Mouse (Mus musculus) adrenal gland, adult 2 months (tissue): ENCODE results near the gene Chmp2a. TPM values are rescaled to one million over a fixed set of nuclear protein-coding genes. Genes with fewer than 3 reads are reported as not detected.

Source experiments
- DNase-seq: peaks from one replicate; pipeline ENCODE4 v3.0.0; 2021
- polyA plus RNA-seq: library from polyadenylated mRNA; depleted of rRNA; stranded (reverse); fragments of >200 nt; gene quantifications from 2 replicates; pipeline ENCODE4 v1.2.3, GENCODE M21; 2012; rRNA removed
- total RNA-seq, 2 experiments: library from RNA; stranded (reverse); gene quantifications; 2 replicates each; pipeline ENCODE4 v1.2.3; 2021

The Chmp2a gene
- total and polyA plus RNA-seq, 3 experiments: 41.9 to 215 (median 212) TPM

DNA sequence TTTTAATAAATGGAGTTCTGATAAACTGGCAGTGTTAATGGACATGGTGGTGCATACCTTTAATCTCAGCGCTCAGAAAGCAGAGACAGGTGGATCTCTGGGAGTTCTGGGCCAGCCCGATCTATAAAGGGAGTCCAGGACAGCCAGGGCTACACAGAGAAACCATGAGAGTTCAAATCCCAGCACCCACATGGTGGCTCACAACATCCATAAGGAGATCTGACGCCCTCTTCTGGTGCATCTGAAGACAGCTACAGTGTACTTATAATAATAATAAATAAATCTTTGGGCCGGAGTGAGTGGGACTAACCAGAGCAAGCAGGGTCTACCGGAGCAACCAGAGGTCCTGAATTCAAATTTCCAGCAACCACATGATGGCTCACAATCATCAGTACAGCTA lies 31.2 kb downstream of the Chmp2a start:
- no peak for DNase-seq

GRCm38 (mm10) chr7:13001584-13001983 lies 33.0 kb downstream of the Chmp2a start:
- no peak for DNase-seq

GRCm38 (mm10) chr7:12998851-12999250 lies 35.8 kb downstream of the Chmp2a start, which contains the start of gene Trim28:
TSS of gene Trim28 (plus strand) at chr7:12999114.
- DNase-seq: no peak

GRCm38 (mm10) chr7:12998053-12998452 lies 36.6 kb downstream of the Chmp2a start, which contains the start of gene Slc27a5:
TSS of gene Slc27a5 (minus strand) at chr7:12998192.
- no peak for DNase-seq

DNA sequence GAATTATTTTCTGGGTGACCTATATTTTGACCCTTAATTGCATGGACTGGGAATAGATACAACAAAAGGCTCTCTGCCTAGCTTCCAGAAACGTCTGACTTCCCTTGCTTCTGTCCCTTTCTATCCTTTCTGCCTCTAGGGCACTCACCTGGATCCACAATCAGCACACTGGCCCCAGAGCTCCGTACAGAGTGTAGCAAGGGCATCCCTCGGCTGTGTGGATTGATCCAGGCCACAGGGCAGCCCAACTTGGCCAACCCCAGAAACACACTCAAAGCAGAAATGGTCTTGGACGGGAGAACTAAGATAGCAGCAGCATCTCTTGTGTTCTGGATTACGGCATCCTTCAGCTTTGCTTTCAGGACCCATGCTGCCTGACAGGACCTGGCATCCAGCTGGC lies 37.4 kb downstream of the Chmp2a start:
- DNase-seq: no peak

DNA sequence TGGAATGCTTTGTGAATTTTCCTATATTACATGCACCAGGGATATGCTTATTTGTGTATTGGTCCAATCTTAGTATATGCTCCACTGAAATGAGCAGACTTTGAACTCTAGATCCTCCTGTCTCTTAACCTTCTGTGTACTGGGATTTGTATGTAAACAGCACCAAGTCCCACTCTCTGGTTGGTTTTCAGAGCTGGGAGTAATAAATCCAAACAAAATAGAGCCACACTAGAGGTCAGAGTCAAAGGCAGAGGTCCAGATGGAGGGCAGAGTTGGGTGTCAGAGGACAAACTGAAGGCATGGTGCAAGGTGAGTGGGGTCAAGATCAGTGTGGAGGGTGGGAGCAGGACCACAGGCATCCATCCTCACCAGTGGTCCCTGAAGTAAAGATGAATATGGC lies 38.7 kb downstream of the Chmp2a start:
- DNase-seq: no peak

DNA sequence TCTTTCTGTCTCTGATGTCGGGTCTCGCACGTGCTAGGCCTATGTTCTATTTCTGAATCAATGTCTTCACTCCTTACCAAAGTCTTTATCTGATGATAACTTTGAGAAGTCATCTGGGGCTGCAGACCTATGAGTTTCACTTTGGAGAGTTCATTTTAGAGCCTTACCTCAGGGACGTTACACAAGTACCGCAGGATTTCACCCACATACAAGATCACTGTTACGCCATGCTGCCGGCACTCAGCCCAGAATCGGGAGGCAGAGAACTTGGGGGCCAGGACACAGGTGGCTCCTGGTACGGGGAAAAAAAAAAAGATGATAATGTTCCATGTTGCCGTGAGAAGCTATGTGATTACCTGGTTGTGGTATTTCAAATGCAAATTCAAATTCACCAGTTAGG lies 41.5 kb downstream of the Chmp2a start:
- DNase-seq: no peak

DNA sequence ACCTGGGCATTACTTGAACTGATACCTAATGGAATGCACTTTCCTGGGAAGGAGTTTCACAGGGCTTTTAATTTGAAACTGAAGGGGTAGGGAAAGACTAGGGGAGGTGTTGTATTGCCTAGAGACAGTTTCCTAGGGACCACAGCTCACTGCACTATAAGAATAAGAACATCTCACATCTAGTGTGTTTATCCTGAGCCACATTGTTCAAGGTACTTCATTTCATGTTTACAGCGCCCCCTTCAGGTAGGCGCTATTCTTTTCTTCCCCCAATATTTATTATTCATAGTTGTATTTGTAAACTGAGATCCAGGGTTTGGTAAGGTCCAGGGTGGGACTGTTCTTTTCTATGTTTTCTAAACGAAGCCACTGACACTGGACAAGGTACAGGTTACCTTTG lies 42.4 kb downstream of the Chmp2a start:
- no peak for DNase-seq

DNA sequence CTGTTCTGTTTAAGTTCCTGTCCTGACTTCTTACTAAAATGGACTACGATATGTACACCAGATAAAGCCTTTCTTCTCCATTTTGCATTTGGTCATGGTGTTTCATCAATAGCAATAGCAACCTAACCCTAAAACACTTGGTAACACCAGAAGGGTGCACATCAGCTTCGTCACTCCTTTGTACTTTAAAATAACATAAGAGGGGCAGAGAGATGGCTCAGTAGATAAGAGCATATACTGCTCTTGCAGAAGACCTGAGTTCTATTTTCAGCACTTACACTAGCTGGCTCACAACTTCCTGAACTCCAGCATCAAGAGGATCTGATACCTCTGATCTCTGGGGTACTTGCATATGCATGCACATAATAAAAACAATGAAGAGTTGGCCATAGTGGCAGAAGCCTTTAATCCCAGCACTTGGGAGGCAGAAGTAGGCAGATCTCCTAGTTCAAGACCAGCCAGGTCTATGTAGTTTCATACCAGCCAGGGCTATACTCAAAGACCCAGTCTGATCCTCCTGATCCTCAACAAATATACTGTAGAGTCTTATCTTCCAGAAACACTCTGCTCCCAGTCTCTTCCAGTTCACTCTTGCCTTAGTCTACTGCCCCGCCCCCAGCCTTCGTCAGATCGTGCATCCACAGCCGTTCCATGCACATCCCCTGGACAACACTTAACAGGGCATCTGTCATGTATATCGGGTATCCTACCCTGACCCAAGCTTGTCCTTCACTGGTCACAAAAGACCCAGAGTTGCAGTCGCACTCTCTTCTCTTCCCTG lies 47.0 kb downstream of the Chmp2a start:
- no peak for DNase-seq

DNA sequence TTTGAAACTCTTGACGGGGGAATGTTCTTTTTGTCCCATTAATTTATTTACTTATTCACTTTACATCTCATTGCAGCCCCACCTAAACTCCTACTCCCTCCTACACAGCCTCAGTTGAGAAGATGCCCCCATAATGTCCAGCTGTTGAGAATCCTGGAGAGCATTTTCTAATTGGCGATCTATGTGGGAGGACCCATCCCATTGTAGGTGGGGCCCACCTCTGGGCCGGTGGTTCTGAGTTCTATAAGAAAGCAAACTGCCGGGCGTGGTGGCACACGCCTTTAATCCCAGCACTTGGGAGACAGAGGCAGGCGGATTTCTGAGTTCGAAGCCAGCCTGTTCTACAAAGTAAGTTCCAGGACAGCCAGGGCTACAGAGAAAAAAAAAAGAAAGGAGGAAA lies 47.7 kb downstream of the Chmp2a start:
- DNase-seq: no peak

DNA sequence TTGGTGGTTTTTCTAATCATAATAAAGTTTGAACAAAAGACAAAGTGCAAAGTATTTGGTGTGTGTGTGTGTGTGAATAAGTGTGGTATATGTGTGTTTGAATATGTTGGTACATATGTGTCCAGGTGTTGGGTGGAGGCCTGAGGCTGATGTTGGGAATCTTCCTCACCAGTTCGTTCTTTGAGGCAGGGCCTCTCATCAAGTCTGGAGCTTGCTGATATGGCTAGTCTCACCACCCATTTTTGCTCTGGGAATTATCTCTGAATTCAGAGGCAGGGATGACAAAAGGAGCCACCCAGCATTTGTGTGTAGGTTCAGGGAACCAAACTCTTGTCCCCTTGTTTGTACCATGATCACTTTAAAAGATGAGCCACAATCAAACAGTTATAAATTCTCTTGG lies 48.9 kb downstream of the Chmp2a start:
- DNase-seq: no peak

Other genes starting within 250 kb of the Chmp2a start
- 1 to 10 TPM; 3.8 TPM for gene Zscan18, start 231.2 kb downstream of the Chmp2a start, total RNA-seq
- gene Zscan18, start 231.2 kb downstream of the Chmp2a start, polyA plus RNA-seq: 1.4 and 2.3 TPM in 2 replicates
- 1 to 10 TPM; 9.6 to 9.9 TPM for gene Zfp329, start 215.9 kb downstream of the Chmp2a start, total RNA-seq
- gene Zfp329, start 215.9 kb downstream of the Chmp2a start, polyA plus RNA-seq: 0.28 TPM in 2 replicates
- 10 to 100 TPM; 19.6 to 24.4 TPM for gene Zfp110, start 200.0 kb downstream of the Chmp2a start, total RNA-seq
- gene Zfp110, start 200.0 kb downstream of the Chmp2a start, polyA plus RNA-seq: 5.6 and 7.1 TPM in 2 replicates
- 1 to 10 TPM; 2.9 to 3.7 TPM for gene Zfp128, start 153.6 kb downstream of the Chmp2a start, total RNA-seq
- gene Zfp128, start 153.6 kb downstream of the Chmp2a start, polyA plus RNA-seq: 0.28 and 0.43 TPM in 2 replicates
- 10 to 100 TPM; 12.9 to 13.3 TPM for gene Zscan22, start 137.0 kb downstream of the Chmp2a start, total RNA-seq
- 7.5 and 7.7 TPM in 2 replicates for gene Zscan22, start 137.0 kb downstream of the Chmp2a start, polyA plus RNA-seq
- gene Rps5, start 112.5 kb downstream of the Chmp2a start, total RNA-seq: 100 to 1,000 TPM; 950 to 963 TPM
- 882 and 918 TPM in 2 replicates for gene Rps5, start 112.5 kb downstream of the Chmp2a start, polyA plus RNA-seq
- gene Rnf225, start 107.4 kb downstream of the Chmp2a start, total RNA-seq: under 1 TPM; 0.12 to 0.28 TPM
- 0.27 and 0.39 TPM in 2 replicates for gene Rnf225, start 107.4 kb downstream of the Chmp2a start, polyA plus RNA-seq
- 10 to 100 TPM; 10.0 to 11.1 TPM for gene Zfp324, start 69.0 kb downstream of the Chmp2a start, total RNA-seq
- 9.4 and 9.7 TPM in 2 replicates for gene Zfp324, start 69.0 kb downstream of the Chmp2a start, polyA plus RNA-seq
- gene Zfp446, start 57.0 kb downstream of the Chmp2a start, total RNA-seq: 1 to 10 TPM; 5.2 to 7.0 TPM
- 6.8 and 8.1 TPM in 2 replicates for gene Zfp446, start 57.0 kb downstream of the Chmp2a start, polyA plus RNA-seq
- gene Slc27a5, start 36.6 kb downstream of the Chmp2a start, total RNA-seq: 1 to 10 TPM in 1 of 2 experiments, not detected in 1; 1.5 TPM
- 0.38 TPM in 1 of 2 replicates, not detected in the other for gene Slc27a5, start 36.6 kb downstream of the Chmp2a start, polyA plus RNA-seq
- 100 to 1,000 TPM; 212 to 228 TPM for gene Trim28, start 35.7 kb downstream of the Chmp2a start, total RNA-seq
- 173 and 261 TPM in 2 replicates for gene Trim28, start 35.7 kb downstream of the Chmp2a start, polyA plus RNA-seq
- 10 to 100 TPM; 10.7 to 15.5 TPM for gene Zbtb45, start 24.8 kb downstream of the Chmp2a start, total RNA-seq
- 53.7 and 59.9 TPM in 2 replicates for gene Zbtb45, start 24.8 kb downstream of the Chmp2a start, polyA plus RNA-seq
- 100 to 1,000 TPM; 196 to 219 TPM for gene Ube2m, start 3.5 kb upstream of the Chmp2a start, total RNA-seq
- gene Ube2m, start 3.5 kb upstream of the Chmp2a start, polyA plus RNA-seq: 98.5 and 122 TPM in 2 replicates
- 1 to 10 TPM; 1.7 to 2.3 TPM for gene Mzf1, start 20.0 kb upstream of the Chmp2a start, total RNA-seq
- 8.0 and 9.6 TPM in 2 replicates for gene Mzf1, start 20.0 kb upstream of the Chmp2a start, polyA plus RNA-seq
- gene Vmn1r85, start 60.4 kb upstream of the Chmp2a start, total RNA-seq: not detected
- not detected in 2 replicates for gene Vmn1r85, start 60.4 kb upstream of the Chmp2a start, polyA plus RNA-seq
- not detected for gene Vmn1r86, start 85.1 kb upstream of the Chmp2a start, total RNA-seq
- not detected in 2 replicates for gene Vmn1r86, start 85.1 kb upstream of the Chmp2a start, polyA plus RNA-seq
- not detected for gene Vmn1r87, start 105.3 kb upstream of the Chmp2a start, total RNA-seq
- gene Vmn1r87, start 105.3 kb upstream of the Chmp2a start, polyA plus RNA-seq: not detected in 2 replicates
- under 1 TPM; 0.14 to 0.17 TPM for gene Vmn1r88, start 124.8 kb upstream of the Chmp2a start, total RNA-seq
- not detected in 2 replicates for gene Vmn1r88, start 124.8 kb upstream of the Chmp2a start, polyA plus RNA-seq
- gene Vmn1r89, start 178.2 kb upstream of the Chmp2a start, total RNA-seq: not detected
- not detected in 2 replicates for gene Vmn1r89, start 178.2 kb upstream of the Chmp2a start, polyA plus RNA-seq
- gene Lig1, start 242.5 kb upstream of the Chmp2a start, total RNA-seq: 10 to 100 TPM in 1 of 2 experiments, 1 to 10 TPM in 1; 8.2 to 11.8 TPM
- 3.5 and 4.0 TPM in 2 replicates for gene Lig1, start 242.5 kb upstream of the Chmp2a start, polyA plus RNA-seq
- gene Zswim9, start 243.9 kb upstream of the Chmp2a start, total RNA-seq: 10 to 100 TPM in 1 of 2 experiments, 1 to 10 TPM in 1; 7.4 to 10.4 TPM
- gene Zswim9, start 243.9 kb upstream of the Chmp2a start, polyA plus RNA-seq: 5.6 and 5.8 TPM in 2 replicates